Comparison of ENCODE assay signal across 8 mouse cellular contexts in the genomic region with DNA sequence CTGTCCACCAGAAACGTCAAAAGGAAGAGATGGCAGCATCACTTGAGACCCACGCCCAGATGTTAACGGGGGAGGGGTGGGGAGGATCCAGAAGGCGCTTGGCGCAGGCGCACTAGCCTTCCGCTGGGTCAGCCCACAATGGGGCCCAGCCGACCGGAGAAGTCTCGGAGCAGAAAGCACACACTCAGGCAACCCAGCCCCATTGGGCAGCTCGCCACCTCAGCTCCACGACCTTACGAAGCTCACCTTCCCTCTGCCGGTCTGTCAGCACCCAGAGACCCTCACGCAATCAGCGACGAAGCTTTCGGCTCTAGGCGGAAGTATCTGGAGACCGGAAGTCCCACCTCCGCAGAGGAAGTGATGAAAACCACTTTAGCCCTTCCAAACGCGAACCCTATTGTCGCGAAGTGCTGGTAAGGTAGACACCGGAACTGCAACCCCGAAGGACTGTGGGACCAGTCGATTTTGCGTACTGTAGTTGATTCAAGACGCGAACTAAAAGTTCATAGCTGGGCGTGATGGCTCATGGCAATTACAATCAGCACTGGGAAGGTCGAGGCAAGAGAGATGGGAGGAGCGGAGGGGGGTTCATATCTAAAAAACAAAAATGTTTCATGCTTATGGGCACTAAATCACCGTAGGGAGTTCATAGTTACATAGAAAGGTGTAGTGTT. TPM values are rescaled to one million over a fixed set of nuclear protein-coding genes. Genes with fewer than 3 reads are reported as not detected.
DNase-seq lines count a peak whose midpoint lies in the region; ATAC-seq lines count a peak whose summit lies in the region.

A gene (minus strand): TSS at position 347 of the 674 bp plus-strand sequence.

- peak within 1 kb of the TSS; percentile 85 for H3K4me2 ChIP-seq in hindbrain, embryonic 15.5 days

- H3K27me3 ChIP-seq in hindbrain, embryonic 15.5 days, result no peaks in the 10 kb centered on the region

- H3K9ac ChIP-seq in hindbrain, embryonic 15.5 days, result peak within 1 kb of the TSS; percentile 90

- no peaks in the 10 kb centered on the region for H3K36me3 ChIP-seq in hindbrain, embryonic 15.5 days

- H3K4me1 ChIP-seq in hindbrain, embryonic 15.5 days (replicated peaks), result peaks cover 21% of the 10 kb centered on the region

- WGBS in hindbrain, embryonic 15.5 days, result under 1% methylated on average over 35 of the region's 35 CpGs

- peak; percentile 98 for ATAC-seq in hindbrain, embryonic 15.5 days (ENCODE audit: low FRiP score, low read depth)

- H3K27ac ChIP-seq in hindbrain, embryonic 15.5 days (replicated peaks), result peak within 1 kb of the TSS; percentile 100

- no peaks in the 10 kb centered on the region for H3K9me3 ChIP-seq in hindbrain, embryonic 15.5 days

- peak; percentile 95 for DNase-seq in R1 (ENCODE audit: low read depth, low spot score)
- peak; percentile 91 to 92 for DNase-seq in cerebellum, postnatal 25 days
- DNase-seq in frontal cortex, postnatal 36 days (ENCODE audit: low spot score in 2 of 2), result peak; percentile 94 to 95
- DNase-seq in left cerebral cortex, adult 11 months (ENCODE audit: low spot score), result peak; percentile 86
- DNase-seq in lung, postnatal 4 days, result peak; percentile 92 to 93
- DNase-seq in retina, postnatal 7 days (ENCODE audit: low read depth, low spot score), result peak; percentile 85
- peak; percentile 86 for DNase-seq in urinary bladder, adult 2 months (ENCODE audit: low spot score)

- peak within 1 kb of the TSS; percentile 87 for H3K4me3 ChIP-seq in hindbrain, embryonic 15.5 days

RNA-seq across cellular contexts. Expression of the gene that starts here (rescaled TPM):
- polyA plus RNA-seq in hindbrain, embryonic 15.5 days (2015; fragmentation: Nextera tagmentation; extraction: Ambion mirVana), result 101 and 102 TPM in 2 replicates
- 80.2 and 105 TPM in 2 replicates for polyA plus RNA-seq in urinary bladder, adult 2 months (2012; rRNA removed)

Comparison
In these comparisons a context has a peak if more than half of its experiments do, and no peak if none do; other contexts are left out.
1. Peak in every context shown above with its lines: DNase-seq, ATAC-seq, H3K4me3 ChIP-seq and H3K27ac ChIP-seq.